Mouse (Mus musculus) G1E (cell line): ENCODE measurements at regions not wholly inside any gene's neighbourhood (a gene's known extent, or its start where the extent isn't known, plus 50 kb on each side); places are given as distances from the start of the nearest gene placed in this dataset.

Experiments used
- ATAC-seq: 2 replicates; pipeline ENCODE4 v1.8.0; 2016; ENCODE audit warnings: mild to moderate bottlenecking; ENCODE audit not compliant: insufficient number of reproducible peaks, poor library complexity, low FRiP score, severe bottlenecking; ENCODE audit errors: extremely low read depth
- DNase-seq: peaks from one replicate; pipeline ENCODE4 v3.0.0; 2012; ENCODE audit warnings: low spot score
- H3K27me3 ChIP-seq: 2 replicates; pipeline ENCODE4 v1.6.1; 2012; ENCODE audit warnings: mild to moderate bottlenecking, low read length, inconsistent platforms; ENCODE audit not compliant: insufficient read depth
- H3K36me3 ChIP-seq: replicated peaks from 2 replicates; pipeline ENCODE3; 2012; ENCODE audit warnings: mild to moderate bottlenecking, inconsistent platforms
- H3K4me1 ChIP-seq: 2 replicates; pipeline ENCODE4 v1.6.1; 2012; ENCODE audit warnings: low read depth, low read length, inconsistent platforms, mixed read lengths; ENCODE audit not compliant: insufficient read depth
- H3K4me3 ChIP-seq: 2 replicates; pipeline ENCODE4 v1.5.1; 2012; ENCODE audit warnings: low read depth, mild to moderate bottlenecking, inconsistent platforms, low read length, moderate library complexity, mixed read lengths
- H3K9me3 ChIP-seq: replicated peaks from 2 replicates; pipeline ENCODE4 v1.6.1; 2012; ENCODE audit warnings: inconsistent platforms
- CTCF ChIP-seq: IDR thresholded peaks from 2 replicates; pipeline ENCODE4 v1.5.1; 2012; ENCODE audit warnings: low read depth, low read length, inconsistent platforms, mixed read lengths
- GATA1 ChIP-seq: IDR thresholded peaks from 2 replicates; pipeline ENCODE4 v1.6.1; 2012; ENCODE audit warnings: borderline replicate concordance, low read length, inconsistent platforms, mixed read lengths
- GATA2 ChIP-seq: IDR thresholded peaks from 2 replicates; pipeline ENCODE4 v1.6.1; 2012; ENCODE audit warnings: low read depth, low read length, inconsistent platforms, borderline replicate concordance
- POLR2AphosphoS5 ChIP-seq: IDR thresholded peaks from 2 replicates; pipeline ENCODE4 v1.6.1; 2012; ENCODE audit warnings: low read depth, low read length, inconsistent platforms; ENCODE audit not compliant: insufficient replicate concordance
- TAL1 ChIP-seq: conservative IDR thresholded peaks from 2 replicates; pipeline ENCODE4 v1.6.1; 2012; ENCODE audit warnings: low read depth, low read length, inconsistent platforms, mixed read lengths

DNA sequence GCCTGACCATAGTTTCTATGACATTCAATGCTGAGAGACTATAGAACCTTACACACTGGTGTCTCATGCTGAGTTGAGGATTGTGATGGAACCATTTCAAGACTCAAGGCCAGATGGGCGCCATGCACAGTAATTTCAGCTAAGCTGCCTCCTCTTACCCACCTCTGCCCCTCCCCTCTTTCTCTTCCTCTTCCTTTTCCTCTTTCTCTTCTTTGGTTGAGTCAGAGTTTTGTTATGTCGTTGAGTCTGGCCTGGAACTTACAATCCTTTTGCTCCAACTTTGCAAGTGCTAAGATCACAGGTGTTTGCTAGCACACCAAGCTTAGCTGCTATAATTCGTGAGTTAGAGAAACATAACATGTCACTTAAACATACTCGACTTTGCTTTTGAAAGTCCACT lies 323.2 kb upstream of the Gm5148 start:
- Histone ChIP-seq H3K36me3 (no peaks in the 10 kb centered on the region), H3K4me3 (no peak overlapping the region), H3K9me3 (no peaks in the 10 kb centered on the region), H3K4me1 (no peaks in the 10 kb centered on the region), H3K27me3 (peaks cover 12% of the 10 kb centered on the region)
- DNase-seq: no peak
- no peak for TF ChIP-seq CTCF
- TF ChIP-seq TAL1: no peak
- no peak for TF ChIP-seq POLR2AphosphoS5
- TF ChIP-seq GATA1: no peak
- no peak for TF ChIP-seq GATA2
- ATAC-seq: no peak

DNA sequence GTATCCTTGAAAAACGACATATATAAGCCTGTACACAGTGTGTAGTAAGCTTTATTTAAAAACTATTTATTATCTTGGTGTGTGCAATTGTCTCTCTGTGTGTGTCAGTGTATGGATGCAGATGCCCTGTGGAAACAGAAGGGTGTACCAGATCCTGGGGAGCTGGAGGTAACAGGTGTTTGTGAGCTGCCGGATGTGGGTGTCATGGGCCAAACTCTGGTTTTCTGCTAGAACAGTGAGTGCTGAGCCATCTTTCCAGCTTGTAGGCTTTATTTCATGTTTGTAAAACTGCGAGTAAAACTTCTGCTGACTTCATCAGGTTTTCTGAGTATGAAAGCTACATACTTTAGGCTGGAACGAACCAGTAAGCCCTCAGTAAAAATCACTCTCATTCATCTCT lies 322.3 kb upstream of the Gm5148 start:
- TF ChIP-seq POLR2AphosphoS5 (no peak), GATA1 (no peak), GATA2 (no peak), TAL1 (no peak)
- no peaks in the 10 kb centered on the region for H3K9me3 ChIP-seq
- no peak for ATAC-seq
- H3K4me3 ChIP-seq: no peak overlapping the region
- no peak for DNase-seq
- peaks cover 12% of the 10 kb centered on the region for H3K27me3 ChIP-seq
- no peaks in the 10 kb centered on the region for H3K36me3 ChIP-seq
- H3K4me1 ChIP-seq: no peaks in the 10 kb centered on the region

- Histone ChIP-seq H3K4me1 (no peaks in the 10 kb centered on the region), H3K9me3 (no peaks in the 10 kb centered on the region), H3K27me3 (peaks cover 12% of the 10 kb centered on the region), H3K36me3 (no peaks in the 10 kb centered on the region), H3K4me3 (no peak overlapping the region)
- TF ChIP-seq CTCF: no peak
- TF ChIP-seq GATA2: no peak
- TF ChIP-seq TAL1: no peak
- TF ChIP-seq POLR2AphosphoS5: no peak
- no peak for TF ChIP-seq GATA1
- ATAC-seq (no peak), DNase-seq (no peak)
Observed at GRCm38 (mm10) chr3:38045989-38046388, 321.7 kb upstream of the Gm5148 start.

- no peak for TF ChIP-seq GATA1
- no peak for TF ChIP-seq POLR2AphosphoS5
- TF ChIP-seq GATA2: no peak
- no peak for TF ChIP-seq TAL1
- TF ChIP-seq CTCF: no peak
- H3K27me3 ChIP-seq: peaks cover 12% of the 10 kb centered on the region
- no peak for ATAC-seq
Observed at GRCm38 (mm10) chr3:38045523-38045922, 321.2 kb upstream of the Gm5148 start.

GRCm38 (mm10) chr3:38044338-38044737 lies 320.0 kb upstream of the Gm5148 start:
- Histone ChIP-seq H3K36me3 (no peaks in the 10 kb centered on the region), H3K4me3 (no peak overlapping the region), H3K9me3 (no peaks in the 10 kb centered on the region), H3K27me3 (peaks cover 12% of the 10 kb centered on the region), H3K4me1 (no peaks in the 10 kb centered on the region)
- no peak for ATAC-seq
- no peak for TF ChIP-seq GATA1
- no peak for TF ChIP-seq POLR2AphosphoS5
- no peak for TF ChIP-seq GATA2
- TF ChIP-seq TAL1: no peak
- TF ChIP-seq CTCF: no peak
- no peak for DNase-seq

More at GRCm38 (mm10) chr3:38045523-38045922, 321.2 kb upstream of the Gm5148 start:
- DNase-seq: no peak
- Histone ChIP-seq H3K9me3 (no peaks in the 10 kb centered on the region), H3K4me1 (no peaks in the 10 kb centered on the region), H3K4me3 (no peak overlapping the region), H3K36me3 (no peaks in the 10 kb centered on the region)

- Histone ChIP-seq H3K4me3 (no peak overlapping the region), H3K4me1 (no peaks in the 10 kb centered on the region), H3K27me3 (peaks cover 5% of the 10 kb centered on the region; the same call in 1 of the 2 replicates), H3K9me3 (no peaks in the 10 kb centered on the region), H3K36me3 (no peaks in the 10 kb centered on the region)
- no peak for ATAC-seq
- TF ChIP-seq POLR2AphosphoS5 (no peak), TAL1 (no peak), CTCF (no peak), GATA1 (no peak), GATA2 (no peak)
- DNase-seq: no peak
Observed at GRCm38 (mm10) chr3:38042614-38043013, 318.3 kb upstream of the Gm5148 start.

DNA sequence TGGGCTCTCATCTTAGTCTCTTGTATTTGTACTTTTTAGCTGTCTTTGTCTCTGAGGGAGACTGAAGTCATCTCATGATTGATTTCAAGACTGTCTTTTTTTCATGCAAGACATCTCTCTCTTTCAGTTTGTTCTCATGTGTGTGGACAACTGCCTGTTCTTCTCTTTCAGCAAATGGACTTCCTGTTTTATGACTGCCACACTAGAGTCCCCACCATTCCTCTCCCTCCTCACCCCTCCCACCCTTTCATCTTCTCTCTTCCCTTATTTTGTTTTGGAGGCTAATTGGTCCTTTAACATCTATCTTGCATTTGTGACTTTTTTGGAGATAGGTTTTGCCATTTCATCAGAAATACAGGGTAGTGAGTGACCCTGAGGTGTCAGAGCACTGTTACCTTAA lies 311.8 kb upstream of the Gm5148 start:
- Histone ChIP-seq H3K4me3 (no peak overlapping the region), H3K4me1 (no peaks in the 10 kb centered on the region), H3K9me3 (no peaks in the 10 kb centered on the region; the same call in 1 of the 2 replicates), H3K36me3 (no peaks in the 10 kb centered on the region), H3K27me3 (no peaks in the 10 kb centered on the region)
- DNase-seq: no peak
- ATAC-seq: no peak
- TF ChIP-seq GATA2 (no peak), POLR2AphosphoS5 (no peak), GATA1 (no peak)
